Mouse (Mus musculus): ENCODE measurements at regions not wholly inside any gene's neighbourhood (a gene's known extent, or its start where the extent isn't known, plus 50 kb on each side); places are given as distances from the start of the nearest gene placed in this dataset.

- H3K4me2 ChIP-seq (ENCODE audit: low read length): no peak overlapping the region
- WGBS: 88% methylated on average over 3 of the region's 3 CpGs
- H3K4me3 ChIP-seq (ENCODE audit: low read length): no peak overlapping the region
- H3K9me3 ChIP-seq (ENCODE audit: control insufficient read depth, low read length): no peaks in the 10 kb centered on the region
- no peaks in the 10 kb centered on the region for H3K4me1 ChIP-seq (ENCODE audit: control insufficient read depth, insufficient read depth, low read depth, low read length)
- no peak for ATAC-seq
- H3K27ac ChIP-seq (ENCODE audit: low read depth, low read length): no peak overlapping the region
- H3K9ac ChIP-seq (ENCODE audit: low read depth, low read length): no peak overlapping the region
- H3K27me3 ChIP-seq (replicated peaks; ENCODE audit: control insufficient read depth, insufficient read depth, low read length): no peaks in the 10 kb centered on the region
- no peaks in the 10 kb centered on the region for H3K36me3 ChIP-seq (ENCODE audit: control insufficient read depth, insufficient read depth, low read length)
These were observed 84.8 kb upstream of the Hs6st1 start for GRCm38 (mm10) chr1:35983361-35983760.

- Histone ChIP-seq H3K27me3 (replicated peaks; ENCODE audit: control insufficient read depth, insufficient read depth, low read length) (no peaks in the 10 kb centered on the region), H3K27ac (ENCODE audit: low read depth, low read length) (no peak overlapping the region), H3K9me3 (ENCODE audit: control insufficient read depth, low read length) (peaks cover 3% of the 10 kb centered on the region; the same call in 1 of the 2 replicates), H3K4me3 (ENCODE audit: low read length) (no peak overlapping the region), H3K4me1 (ENCODE audit: control insufficient read depth, insufficient read depth, low read depth, low read length) (no peaks in the 10 kb centered on the region), H3K36me3 (ENCODE audit: control insufficient read depth, insufficient read depth, low read length) (no peaks in the 10 kb centered on the region), H3K4me2 (ENCODE audit: low read length) (no peak overlapping the region), H3K9ac (ENCODE audit: low read depth, low read length) (no peak overlapping the region)
- WGBS: 86% methylated on average over 6 of the region's 6 CpGs
- ATAC-seq: no peak
These were observed 82.9 kb upstream of the Hs6st1 start for GRCm38 (mm10) chr1:35985318-35985717.

- no peak for ATAC-seq
- no peak overlapping the region for H3K4me3 ChIP-seq (ENCODE audit: low read length)
- no peaks in the 10 kb centered on the region for H3K4me1 ChIP-seq (ENCODE audit: control insufficient read depth, insufficient read depth, low read depth, low read length)
- peaks cover 5% of the 10 kb centered on the region; the same call in 1 of the 2 replicates for H3K9me3 ChIP-seq (ENCODE audit: control insufficient read depth, low read length)
- WGBS: 85% methylated on average over 8 of the region's 8 CpGs
- H3K27ac ChIP-seq (ENCODE audit: low read depth, low read length): no peak overlapping the region
- H3K4me2 ChIP-seq (ENCODE audit: low read length): no peak overlapping the region
- H3K9ac ChIP-seq (ENCODE audit: low read depth, low read length): no peak overlapping the region
- no peaks in the 10 kb centered on the region for H3K36me3 ChIP-seq (ENCODE audit: control insufficient read depth, insufficient read depth, low read length)
- no peaks in the 10 kb centered on the region for H3K27me3 ChIP-seq (replicated peaks; ENCODE audit: control insufficient read depth, insufficient read depth, low read length)
These were observed 81.5 kb upstream of the Hs6st1 start for GRCm38 (mm10) chr1:35986666-35987065.

- Histone ChIP-seq H3K36me3 (ENCODE audit: control insufficient read depth, insufficient read depth, low read length) (no peaks in the 10 kb centered on the region), H3K4me2 (ENCODE audit: low read length) (no peak overlapping the region), H3K4me1 (ENCODE audit: control insufficient read depth, insufficient read depth, low read depth, low read length) (no peaks in the 10 kb centered on the region), H3K27me3 (replicated peaks; ENCODE audit: control insufficient read depth, insufficient read depth, low read length) (no peaks in the 10 kb centered on the region), H3K9me3 (ENCODE audit: control insufficient read depth, low read length) (peaks cover 5% of the 10 kb centered on the region; the same call in 1 of the 2 replicates), H3K27ac (ENCODE audit: low read depth, low read length) (no peak overlapping the region), H3K9ac (ENCODE audit: low read depth, low read length) (no peak overlapping the region), H3K4me3 (ENCODE audit: low read length) (no peak overlapping the region)
- WGBS: 82% methylated on average over 8 of the region's 8 CpGs
- no peak for ATAC-seq
These were observed 75.8 kb upstream of the Hs6st1 start for GRCm38 (mm10) chr1:35992227-35992909.

- WGBS: 76% methylated on average over 3 of the region's 3 CpGs
- Histone ChIP-seq H3K9me3 (ENCODE audit: control insufficient read depth, low read length) (peaks cover 5% of the 10 kb centered on the region; the same call in 1 of the 2 replicates), H3K27ac (ENCODE audit: low read depth, low read length) (no peak overlapping the region), H3K4me1 (ENCODE audit: control insufficient read depth, insufficient read depth, low read depth, low read length) (no peaks in the 10 kb centered on the region), H3K36me3 (ENCODE audit: control insufficient read depth, insufficient read depth, low read length) (no peaks in the 10 kb centered on the region), H3K27me3 (replicated peaks; ENCODE audit: control insufficient read depth, insufficient read depth, low read length) (no peaks in the 10 kb centered on the region), H3K9ac (ENCODE audit: low read depth, low read length) (no peak overlapping the region), H3K4me2 (ENCODE audit: low read length) (no peak overlapping the region), H3K4me3 (ENCODE audit: low read length) (no peak overlapping the region)
- ATAC-seq: no peak
These were observed 75.3 kb upstream of the Hs6st1 start for GRCm38 (mm10) chr1:35992937-35993336.

GRCm38 (mm10) chr1:35995691-35996090 lies 72.5 kb upstream of the Hs6st1 start:
- no peak overlapping the region for H3K27ac ChIP-seq (ENCODE audit: low read depth, low read length)

GRCm38 (mm10) chr1:36001319-36001718 lies 66.9 kb upstream of the Hs6st1 start:
- Histone ChIP-seq H3K9ac (ENCODE audit: low read depth, low read length) (no peak overlapping the region), H3K9me3 (ENCODE audit: control insufficient read depth, low read length) (no peaks in the 10 kb centered on the region), H3K36me3 (ENCODE audit: control insufficient read depth, insufficient read depth, low read length) (no peaks in the 10 kb centered on the region), H3K27me3 (replicated peaks; ENCODE audit: control insufficient read depth, insufficient read depth, low read length) (no peaks in the 10 kb centered on the region), H3K4me3 (ENCODE audit: low read length) (no peak overlapping the region), H3K4me2 (ENCODE audit: low read length) (no peak overlapping the region), H3K27ac (ENCODE audit: low read depth, low read length) (no peak overlapping the region), H3K4me1 (ENCODE audit: control insufficient read depth, insufficient read depth, low read depth, low read length) (peaks cover 5% of the 10 kb centered on the region)
- no peak for ATAC-seq
- 95% methylated on average over 5 of the region's 5 CpGs for WGBS

More at GRCm38 (mm10) chr1:35995691-35996090, 72.5 kb upstream of the Hs6st1 start:
- Histone ChIP-seq H3K4me3 (ENCODE audit: low read length) (no peak overlapping the region), H3K4me1 (ENCODE audit: control insufficient read depth, insufficient read depth, low read depth, low read length) (no peaks in the 10 kb centered on the region), H3K4me2 (ENCODE audit: low read length) (no peak overlapping the region), H3K27me3 (replicated peaks; ENCODE audit: control insufficient read depth, insufficient read depth, low read length) (no peaks in the 10 kb centered on the region), H3K36me3 (ENCODE audit: control insufficient read depth, insufficient read depth, low read length) (no peaks in the 10 kb centered on the region), H3K9ac (ENCODE audit: low read depth, low read length) (no peak overlapping the region), H3K9me3 (ENCODE audit: control insufficient read depth, low read length) (no peaks in the 10 kb centered on the region)
- WGBS: 75% methylated on average over 6 of the region's 6 CpGs
- ATAC-seq: no peak

GRCm38 (mm10) chr1:36001821-36002220 lies 66.4 kb upstream of the Hs6st1 start:
- Histone ChIP-seq H3K9ac (ENCODE audit: low read depth, low read length) (no peak overlapping the region), H3K27ac (ENCODE audit: low read depth, low read length) (no peak overlapping the region), H3K9me3 (ENCODE audit: control insufficient read depth, low read length) (no peaks in the 10 kb centered on the region), H3K27me3 (replicated peaks; ENCODE audit: control insufficient read depth, insufficient read depth, low read length) (no peaks in the 10 kb centered on the region), H3K36me3 (ENCODE audit: control insufficient read depth, insufficient read depth, low read length) (no peaks in the 10 kb centered on the region), H3K4me1 (ENCODE audit: control insufficient read depth, insufficient read depth, low read depth, low read length) (peaks cover 5% of the 10 kb centered on the region), H3K4me3 (ENCODE audit: low read length) (no peak overlapping the region), H3K4me2 (ENCODE audit: low read length) (no peak overlapping the region)
- 97% methylated on average over 1 of the region's 1 CpGs for WGBS
- no peak for ATAC-seq

- Histone ChIP-seq H3K27ac (ENCODE audit: low read depth, low read length) (peak overlapping the region; percentile 50; the same call in 1 of the 2 replicates), H3K36me3 (ENCODE audit: control insufficient read depth, insufficient read depth, low read length) (no peaks in the 10 kb centered on the region), H3K27me3 (replicated peaks; ENCODE audit: control insufficient read depth, insufficient read depth, low read length) (no peaks in the 10 kb centered on the region), H3K9ac (ENCODE audit: low read depth, low read length) (no peak overlapping the region), H3K4me3 (ENCODE audit: low read length) (no peak overlapping the region), H3K4me1 (ENCODE audit: control insufficient read depth, insufficient read depth, low read depth, low read length) (peaks cover 5% of the 10 kb centered on the region), H3K9me3 (ENCODE audit: control insufficient read depth, low read length) (no peaks in the 10 kb centered on the region), H3K4me2 (ENCODE audit: low read length) (no peak overlapping the region)
- WGBS: 10% methylated on average over 9 of the region's 9 CpGs
- peak; percentile 93 for ATAC-seq
These were observed 64.6 kb upstream of the Hs6st1 start for GRCm38 (mm10) chr1:36003592-36003991.

All from hindbrain, embryonic 16.5 days (tissue).